Mouse (Mus musculus): Measurements from ENCODE around the gene Prkg2. TPM values are rescaled to one million over a fixed set of nuclear protein-coding genes. Genes with fewer than 3 reads are reported as not detected.

Gene Prkg2
- polyA plus RNA-seq, 1 experiment from 2014 or later, result 4.0 TPM

DNA sequence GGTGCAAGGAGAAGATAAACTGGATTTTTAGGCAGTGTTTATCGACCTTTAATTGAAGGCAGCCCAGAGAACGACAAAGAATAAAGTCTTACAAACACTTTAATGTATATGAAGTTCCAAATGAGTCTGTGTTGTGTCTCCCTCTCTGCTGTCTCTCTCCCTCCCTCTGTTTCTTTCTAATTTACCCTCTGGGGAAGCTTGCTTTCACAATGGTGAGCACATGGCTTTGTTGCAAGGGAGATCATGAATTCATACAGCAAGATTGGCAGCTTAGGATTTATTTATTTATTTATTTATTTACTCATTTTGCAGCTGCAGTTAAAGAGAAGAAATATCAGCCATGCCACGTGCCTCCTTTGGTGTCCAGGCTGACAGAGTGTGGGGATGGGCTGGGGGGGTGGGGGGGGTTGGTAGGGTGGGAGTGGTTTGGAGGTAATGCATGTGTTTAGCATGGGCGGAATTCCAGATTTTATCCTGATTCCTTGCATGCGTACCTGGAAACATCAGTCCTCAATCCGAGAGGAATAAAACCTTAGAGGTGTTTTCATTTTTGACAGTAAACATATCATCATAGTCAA, 97.4 kb downstream of the Prkg2 start:
- H3K27me3 ChIP-seq, result no peaks in the 10 kb centered on the region
- no peak overlapping the region for H3K27ac ChIP-seq
- H3K9ac ChIP-seq, result no peak overlapping the region
- H3K9me3 ChIP-seq, result no peaks in the 10 kb centered on the region
- no peaks in the 10 kb centered on the region for H3K4me1 ChIP-seq
- H3K4me2 ChIP-seq, result no peak overlapping the region
- no peaks in the 10 kb centered on the region for H3K36me3 ChIP-seq
- WGBS, result 65% methylated on average over 6 of the region's 6 CpGs
- ATAC-seq (ENCODE audit: insufficient number of reproducible peaks, low FRiP score, low TSS enrichment, low read depth), result no peak
- H3K4me3 ChIP-seq, result no peak overlapping the region

DNA sequence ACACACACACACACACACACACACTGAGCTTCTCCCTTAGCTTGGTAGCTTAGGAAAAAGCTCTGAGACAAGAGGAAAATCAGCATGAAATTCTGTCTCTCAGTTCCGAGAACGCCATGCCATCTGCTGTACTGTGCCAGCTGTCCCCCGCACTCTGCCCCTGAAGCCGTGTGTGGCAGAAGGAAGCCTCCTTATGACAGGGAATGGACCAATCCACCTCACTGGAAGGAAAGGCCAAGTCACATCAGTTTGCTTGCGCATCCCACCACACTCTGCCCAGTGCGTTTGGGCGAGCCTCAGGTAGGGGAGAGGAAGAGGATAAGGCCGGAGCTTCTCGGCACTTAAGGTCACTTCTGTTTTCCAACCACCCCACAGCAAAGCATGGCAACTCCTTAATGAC, 98.0 kb downstream of the Prkg2 start:
- WGBS, result 80% methylated on average over 9 of the region's 9 CpGs
- Histone ChIP-seq H3K36me3 (no peaks in the 10 kb centered on the region), H3K27me3 (no peaks in the 10 kb centered on the region), H3K4me2 (no peak overlapping the region), H3K9me3 (no peaks in the 10 kb centered on the region), H3K4me3 (no peak overlapping the region), H3K27ac (no peak overlapping the region), H3K9ac (no peak overlapping the region), H3K4me1 (no peaks in the 10 kb centered on the region)
- ATAC-seq (ENCODE audit: insufficient number of reproducible peaks, low FRiP score, low TSS enrichment, low read depth), result no peak

DNA sequence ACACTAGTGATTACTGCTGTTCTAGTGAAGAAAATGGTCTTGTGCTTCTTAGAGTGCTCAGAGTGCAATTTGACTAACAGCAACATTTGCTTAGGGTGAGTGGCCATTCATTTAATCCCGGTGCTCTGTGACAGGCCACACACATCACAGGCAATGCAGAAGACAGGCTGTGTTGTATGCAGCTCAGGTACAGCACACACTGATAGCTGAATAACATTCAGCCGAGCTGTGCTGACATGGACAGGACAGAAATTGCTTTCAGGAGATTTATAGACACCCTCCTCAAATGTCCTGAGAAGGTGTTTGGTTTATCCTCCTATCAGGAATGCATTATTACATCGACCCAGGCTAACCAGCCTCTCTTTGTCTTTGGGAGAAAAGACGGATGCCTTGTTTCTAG, 99.3 kb downstream of the Prkg2 start:
- Histone ChIP-seq H3K27me3 (no peaks in the 10 kb centered on the region), H3K4me1 (no peaks in the 10 kb centered on the region), H3K36me3 (no peaks in the 10 kb centered on the region), H3K27ac (no peak overlapping the region), H3K9ac (no peak overlapping the region), H3K4me3 (no peak overlapping the region), H3K9me3 (no peaks in the 10 kb centered on the region), H3K4me2 (no peak overlapping the region)
- ATAC-seq (ENCODE audit: insufficient number of reproducible peaks, low FRiP score, low TSS enrichment, low read depth), result no peak
- WGBS, result 35% methylated on average over 4 of the region's 4 CpGs

GRCm38 (mm10) chr5:98936650-98937049, 100.5 kb downstream of the Prkg2 start:
- H3K9ac ChIP-seq, result no peak overlapping the region
- H3K36me3 ChIP-seq, result no peaks in the 10 kb centered on the region
- H3K4me2 ChIP-seq, result no peak overlapping the region
- no peaks in the 10 kb centered on the region for H3K9me3 ChIP-seq
- no peaks in the 10 kb centered on the region for H3K27me3 ChIP-seq
- no peaks in the 10 kb centered on the region for H3K4me1 ChIP-seq
- ATAC-seq (ENCODE audit: insufficient number of reproducible peaks, low FRiP score, low TSS enrichment, low read depth), result no peak
- no peak overlapping the region for H3K27ac ChIP-seq
- no peak overlapping the region for H3K4me3 ChIP-seq
- 27% methylated on average over 2 of the region's 2 CpGs for WGBS

DNA sequence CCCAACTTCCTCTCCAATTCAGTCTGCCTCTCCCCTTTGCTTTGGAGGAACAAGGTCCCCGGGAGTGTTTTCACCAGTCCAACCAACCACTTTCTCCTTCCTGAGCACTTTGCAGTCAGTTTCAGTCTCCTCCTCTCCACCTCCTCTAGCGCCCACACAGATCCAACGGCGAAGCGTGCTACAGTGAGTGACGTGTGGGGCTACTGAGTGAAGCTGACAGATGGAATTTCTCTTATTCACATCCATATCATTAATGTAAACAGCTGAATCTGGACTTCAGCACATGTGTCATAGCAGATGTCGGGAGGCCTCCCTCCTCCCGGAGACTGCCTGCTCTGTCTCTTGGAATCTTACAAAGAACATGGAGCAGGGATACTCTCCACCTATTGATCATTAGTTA, 101.2 kb downstream of the Prkg2 start:
- Histone ChIP-seq H3K9me3 (no peaks in the 10 kb centered on the region), H3K4me1 (no peaks in the 10 kb centered on the region), H3K4me3 (no peak overlapping the region), H3K4me2 (no peak overlapping the region), H3K36me3 (no peaks in the 10 kb centered on the region), H3K27ac (no peak overlapping the region), H3K27me3 (no peaks in the 10 kb centered on the region), H3K9ac (no peak overlapping the region)
- 50% methylated on average over 8 of the region's 8 CpGs for WGBS
- no peak for ATAC-seq (ENCODE audit: insufficient number of reproducible peaks, low FRiP score, low TSS enrichment, low read depth)

GRCm38 (mm10) chr5:98922921-98923320, 114.2 kb downstream of the Prkg2 start:
- ATAC-seq (ENCODE audit: insufficient number of reproducible peaks, low FRiP score, low TSS enrichment, low read depth), result no peak
- no peak overlapping the region for H3K27ac ChIP-seq
- H3K9ac ChIP-seq, result no peak overlapping the region
- 72% methylated on average over 3 of the region's 3 CpGs for WGBS
- H3K4me3 ChIP-seq, result no peak overlapping the region
- no peaks in the 10 kb centered on the region for H3K36me3 ChIP-seq
- no peaks in the 10 kb centered on the region for H3K4me1 ChIP-seq
- no peak overlapping the region for H3K4me2 ChIP-seq
- H3K9me3 ChIP-seq, result no peaks in the 10 kb centered on the region
- H3K27me3 ChIP-seq, result no peaks in the 10 kb centered on the region

DNA sequence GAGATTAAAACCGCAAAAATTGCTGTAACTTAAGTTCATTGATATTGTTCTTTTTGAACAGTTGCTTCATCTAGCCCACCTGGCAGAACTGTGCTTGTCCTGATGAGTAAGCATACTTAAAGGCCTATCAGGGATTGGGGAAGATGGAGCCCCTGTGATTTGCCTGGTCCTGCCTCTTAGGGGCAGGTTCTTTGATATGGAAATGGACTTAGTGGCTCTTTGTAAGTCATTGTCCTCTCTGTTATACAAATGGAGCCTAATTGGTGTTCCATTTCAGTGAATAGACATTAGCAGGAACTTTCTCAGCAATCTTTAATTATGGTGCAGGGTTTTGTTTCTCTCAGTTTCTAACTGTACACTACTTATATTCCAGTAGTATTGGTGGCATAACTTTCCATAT, 115.5 kb downstream of the Prkg2 start:
- H3K9ac ChIP-seq, result no peak overlapping the region
- H3K4me1 ChIP-seq, result no peaks in the 10 kb centered on the region
- H3K27ac ChIP-seq, result no peak overlapping the region
- no peak overlapping the region for H3K4me2 ChIP-seq
- H3K36me3 ChIP-seq, result no peaks in the 10 kb centered on the region
- no peak for ATAC-seq (ENCODE audit: insufficient number of reproducible peaks, low FRiP score, low TSS enrichment, low read depth)
- H3K9me3 ChIP-seq, result no peaks in the 10 kb centered on the region
- 76% methylated on average over 1 of the region's 1 CpGs for WGBS
- no peak overlapping the region for H3K4me3 ChIP-seq
- H3K27me3 ChIP-seq, result no peaks in the 10 kb centered on the region

GRCm38 (mm10) chr5:98918716-98919115, 118.4 kb downstream of the Prkg2 start:
- H3K9me3 ChIP-seq, result no peaks in the 10 kb centered on the region
- WGBS, result 81% methylated on average over 5 of the region's 5 CpGs
- H3K4me2 ChIP-seq, result no peak overlapping the region
- no peak for ATAC-seq (ENCODE audit: insufficient number of reproducible peaks, low FRiP score, low TSS enrichment, low read depth)
- H3K36me3 ChIP-seq, result no peaks in the 10 kb centered on the region
- no peak overlapping the region for H3K4me3 ChIP-seq
- H3K27me3 ChIP-seq, result no peaks in the 10 kb centered on the region
- no peak overlapping the region for H3K27ac ChIP-seq
- no peaks in the 10 kb centered on the region for H3K4me1 ChIP-seq
- no peak overlapping the region for H3K9ac ChIP-seq

- H3K4me2 ChIP-seq, result no peak overlapping the region
- no peak overlapping the region for H3K4me3 ChIP-seq
- H3K27ac ChIP-seq, result no peak overlapping the region
- no peaks in the 10 kb centered on the region for H3K36me3 ChIP-seq
- H3K9me3 ChIP-seq, result no peaks in the 10 kb centered on the region
- H3K27me3 ChIP-seq, result no peaks in the 10 kb centered on the region
- 62% methylated on average over 4 of the region's 4 CpGs for WGBS
- no peaks in the 10 kb centered on the region for H3K4me1 ChIP-seq
- H3K9ac ChIP-seq, result no peak overlapping the region
- no peak for ATAC-seq (ENCODE audit: insufficient number of reproducible peaks, low FRiP score, low TSS enrichment, low read depth)
Observed at GRCm38 (mm10) chr5:98902339-98902738, 134.8 kb downstream of the Prkg2 start.

- Histone ChIP-seq H3K27ac (no peak overlapping the region), H3K4me2 (no peak overlapping the region), H3K4me1 (no peaks in the 10 kb centered on the region), H3K27me3 (no peaks in the 10 kb centered on the region), H3K9ac (no peak overlapping the region), H3K9me3 (no peaks in the 10 kb centered on the region), H3K36me3 (no peaks in the 10 kb centered on the region), H3K4me3 (no peak overlapping the region)
- no peak for ATAC-seq (ENCODE audit: insufficient number of reproducible peaks, low FRiP score, low TSS enrichment, low read depth)
- WGBS, result 74% methylated on average over 5 of the region's 5 CpGs
Observed at GRCm38 (mm10) chr5:98900926-98901325, 136.2 kb downstream of the Prkg2 start.

DNA sequence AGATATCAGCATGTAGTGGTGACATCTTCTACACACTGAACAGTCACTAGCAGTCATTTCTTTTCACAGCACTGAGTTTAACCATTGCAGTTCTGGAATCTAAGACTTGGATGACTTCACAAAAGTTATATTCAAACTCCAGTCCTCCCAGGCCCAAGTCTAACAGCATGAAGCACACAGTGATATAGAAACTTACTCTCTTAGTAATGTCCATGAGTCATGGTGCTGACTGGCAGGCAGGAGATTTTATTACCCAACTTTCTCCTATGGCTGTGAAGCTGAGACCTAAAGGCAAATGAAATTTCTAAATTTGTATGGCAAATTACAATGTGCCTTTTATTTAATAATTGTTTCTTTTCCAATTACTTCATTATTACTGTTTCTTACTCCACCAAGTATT, 139.2 kb downstream of the Prkg2 start:
- no peak for ATAC-seq (ENCODE audit: insufficient number of reproducible peaks, low FRiP score, low TSS enrichment, low read depth)
- no peaks in the 10 kb centered on the region for H3K9me3 ChIP-seq
- no peaks in the 10 kb centered on the region for H3K27me3 ChIP-seq
- no peak overlapping the region for H3K27ac ChIP-seq
- no peak overlapping the region for H3K4me3 ChIP-seq
- no peak overlapping the region for H3K9ac ChIP-seq
- H3K4me1 ChIP-seq, result no peaks in the 10 kb centered on the region
- H3K4me2 ChIP-seq, result no peak overlapping the region
- H3K36me3 ChIP-seq, result no peaks in the 10 kb centered on the region

GRCm38 (mm10) chr5:98894281-98894680, 142.9 kb downstream of the Prkg2 start:
- H3K36me3 ChIP-seq, result no peaks in the 10 kb centered on the region
- H3K9me3 ChIP-seq, result no peaks in the 10 kb centered on the region
- no peak for ATAC-seq (ENCODE audit: insufficient number of reproducible peaks, low FRiP score, low TSS enrichment, low read depth)
- no peak overlapping the region for H3K27ac ChIP-seq
- WGBS, result 66% methylated on average over 3 of the region's 3 CpGs
- no peak overlapping the region for H3K4me2 ChIP-seq
- H3K4me3 ChIP-seq, result no peak overlapping the region
- H3K27me3 ChIP-seq, result no peaks in the 10 kb centered on the region
- H3K9ac ChIP-seq, result no peak overlapping the region
- H3K4me1 ChIP-seq, result no peaks in the 10 kb centered on the region

- Histone ChIP-seq H3K4me1 (no peaks in the 10 kb centered on the region), H3K4me3 (no peak overlapping the region), H3K9ac (no peak overlapping the region), H3K27ac (no peak overlapping the region), H3K36me3 (no peaks in the 10 kb centered on the region), H3K4me2 (no peak overlapping the region), H3K27me3 (no peaks in the 10 kb centered on the region), H3K9me3 (no peaks in the 10 kb centered on the region)
- ATAC-seq (ENCODE audit: insufficient number of reproducible peaks, low FRiP score, low TSS enrichment, low read depth), result no peak
- WGBS, result 68% methylated on average over 2 of the region's 2 CpGs
Observed at GRCm38 (mm10) chr5:98890544-98891050, 146.6 kb downstream of the Prkg2 start.

Measured in limb, embryonic 15.5 days (tissue).